Mouse (Mus musculus): ENCODE measurements around the gene Igtp. TPM values are rescaled to one million over a fixed set of nuclear protein-coding genes. Genes with fewer than 3 reads are reported as not detected.

Gene Igtp
- total and polyA plus RNA-seq, 3 experiments: 70.3 to 143 (median 107) TPM

- TF ChIP-seq ZKSCAN1 (IDR thresholded peaks at IDR 0.05; ENCODE audit: borderline replicate concordance, low read depth, low read length): no peak
- TF ChIP-seq CTCF (conservative IDR thresholded peaks at IDR 0.05 in 1 of 2, IDR thresholded peaks at IDR 0.05 in 1 of 2; ENCODE audit: low read depth in 2 of 2, low read length in 2 of 2): no peak
- no peak for TF ChIP-seq E2F4 (IDR thresholded peaks at IDR 0.05; ENCODE audit: insufficient replicate concordance, low read depth, low read length)
- peak; percentile 81 for TF ChIP-seq NELFE (IDR thresholded peaks at IDR 0.05; ENCODE audit: low read depth, low read length)
- TF ChIP-seq USF2 (conservative IDR thresholded peaks at IDR 0.05; ENCODE audit: low read depth, low read length): no peak
- TF ChIP-seq RCOR1 (conservative IDR thresholded peaks at IDR 0.05; ENCODE audit: low read depth, low read length): peak; percentile 79
- peak; percentile 76; the same call in 1 of the 2 replicates for TF ChIP-seq MXI1 (IDR thresholded peaks at IDR 0.05; ENCODE audit: low read depth, low read length)
Measured at GRCm38 (mm10) chr11:58201052-58201451, 1.7 kb downstream of the Igtp start (continued).

GRCm38 (mm10) chr11:58210321-58210886 lies 11.0 kb downstream of the Igtp start:
- Histone ChIP-seq H3K36me3 (replicated peaks in 1 of 2; ENCODE audit: control insufficient read depth in 1 of 2, insufficient read depth in 1 of 2, low read length in 1 of 2) (peaks cover 24 to 30% of the 10 kb centered on the region in 2 experiments), H3K9ac (ENCODE audit: insufficient read depth, low read depth) (peak overlapping the region; percentile 3; the same call in 1 of the 2 replicates), H3K4me3 (replicated peaks in 1 of 3; ENCODE audit: low read depth in 2 of 3, low read length in 2 of 3, poor library complexity in 1 of 3) (peak overlapping the region in 1 of 3 experiments; percentile 31), H3K27me3 (replicated peaks) (no peaks in the 10 kb centered on the region), H3K27ac (ENCODE audit: insufficient read depth, low read depth) (peak overlapping the region; percentile 92), H3K4me2 (ENCODE audit: insufficient read depth, low read depth, poor library complexity, severe bottlenecking) (peak overlapping the region; percentile 84), H3K9me3 (replicated peaks; ENCODE audit: low read length) (no peaks in the 10 kb centered on the region), H3K4me1 (ENCODE audit: control insufficient read depth in 1 of 2, insufficient read depth in 2 of 2) (peaks cover 31 to 59% of the 10 kb centered on the region in 2 experiments), H3K79me2 (replicated peaks; ENCODE audit: control insufficient read depth, extremely low read depth, insufficient read depth, poor library complexity, severe bottlenecking) (peaks cover 2% of the 10 kb centered on the region; the same call in 1 of the 2 replicates)
- 0 out of 2 replicates have a peak, but pooled peaks have one; percentile 66 for TF ChIP-seq MYC (IDR thresholded peaks at IDR 0.05; ENCODE audit: low read depth, low read length)
- TF ChIP-seq E2F4 (IDR thresholded peaks at IDR 0.05; ENCODE audit: insufficient replicate concordance, low read depth, low read length): no peak
- TF ChIP-seq KAT2A (IDR thresholded peaks at IDR 0.05; ENCODE audit: insufficient replicate concordance, low read length): 0 out of 2 replicates have a peak, but pooled peaks have one; percentile 32
- TF ChIP-seq SMC3 (IDR thresholded peaks at IDR 0.05; ENCODE audit: low read depth, low read length): no peak
- no peak for TF ChIP-seq NRF1 (IDR thresholded peaks at IDR 0.05; ENCODE audit: low read depth, low read length)
- TF ChIP-seq ZMIZ1 (IDR thresholded peaks at IDR 0.05; ENCODE audit: low read depth, low read length): 0 out of 2 replicates have a peak, but pooled peaks have one; percentile 36
- TF ChIP-seq MXI1 (IDR thresholded peaks at IDR 0.05; ENCODE audit: low read depth, low read length): no peak
- no peak; the same call in 1 of the 2 replicates for TF ChIP-seq EP300 (IDR thresholded peaks at IDR 0.05; ENCODE audit: low read length)
- TF ChIP-seq CHD1 (IDR thresholded peaks at IDR 0.05; ENCODE audit: low read depth, low read length): no peak
- TF ChIP-seq POLR2A (IDR thresholded peaks at IDR 0.05; ENCODE audit: low read depth, low read length): peak; percentile 57; the same call in 1 of the 2 replicates
- TF ChIP-seq USF1 (IDR thresholded peaks at IDR 0.05; ENCODE audit: low read depth, low read length): no peak; the same call in 1 of the 2 replicates
- peak; percentile 69 for TF ChIP-seq ELF1 (IDR thresholded peaks at IDR 0.05; ENCODE audit: low read depth, low read length)
- TF ChIP-seq JUND (conservative IDR thresholded peaks at IDR 0.05; ENCODE audit: low read depth, low read length): no peak
- no peak; the same call in 1 of the 2 replicates for TF ChIP-seq MEF2A (IDR thresholded peaks at IDR 0.05; ENCODE audit: borderline replicate concordance, low read depth, low read length)
- no peak for TF ChIP-seq TCF12 (IDR thresholded peaks at IDR 0.05; ENCODE audit: low read depth, low read length)
- 0 out of 2 replicates have a peak, but pooled peaks have one; percentile 8 for TF ChIP-seq NELFE (IDR thresholded peaks at IDR 0.05; ENCODE audit: low read depth, low read length)
- TF ChIP-seq ZKSCAN1 (IDR thresholded peaks at IDR 0.05; ENCODE audit: borderline replicate concordance, low read depth, low read length): no peak
- TF ChIP-seq RCOR1 (conservative IDR thresholded peaks at IDR 0.05; ENCODE audit: low read depth, low read length): peak; percentile 76
- TF ChIP-seq CHD2 (IDR thresholded peaks at IDR 0.05; ENCODE audit: low read length): 0 out of 2 replicates have a peak, but pooled peaks have one; percentile 22
- TF ChIP-seq UBTF (IDR thresholded peaks at IDR 0.05; ENCODE audit: low read depth, low read length): no peak
- 0 out of 2 replicates have a peak, but pooled peaks have one; percentile 46 for TF ChIP-seq HCFC1 (IDR thresholded peaks at IDR 0.05; ENCODE audit: low read depth, low read length)
- TF ChIP-seq MAZ (IDR thresholded peaks at IDR 0.05; ENCODE audit: low read depth, low read length): peak; percentile 40; the same call in 1 of the 2 replicates
- TF ChIP-seq MAFK (IDR thresholded peaks at IDR 0.05; ENCODE audit: insufficient replicate concordance, low read length): 0 out of 2 replicates have a peak, but pooled peaks have one; percentile 44
- peak; percentile 49 for TF ChIP-seq IRF4 (IDR thresholded peaks at IDR 0.05; ENCODE audit: low read depth, low read length)
- peak; percentile 52; the same call in 1 of the 2 replicates for TF ChIP-seq ETS1 (conservative IDR thresholded peaks at IDR 0.05; ENCODE audit: low read depth, low read length)
- peak; percentile 53; the same call in 1 of the 2 replicates for TF ChIP-seq MAX (IDR thresholded peaks at IDR 0.05; ENCODE audit: low read length)
- 0 out of 2 replicates have a peak, but pooled peaks have one; percentile 31 for TF ChIP-seq BHLHE40 (IDR thresholded peaks at IDR 0.05; ENCODE audit: low read depth, low read length)
- no peak for TF ChIP-seq USF2 (conservative IDR thresholded peaks at IDR 0.05; ENCODE audit: low read depth, low read length)
- in situ Hi-C loops (cut with MboI; ENCODE audit: low pct_ligation_motif_present, low pct_unique_long_range_greater_than_20kb, low sequenced_read_pairs): no loop called here
- no peak for DNase-seq (ENCODE audit: extremely low read depth)
- dilution Hi-C loops (cut with MboI; ENCODE audit: extremely low pct_ligation_motif_present, extremely low pct_unique_long_range_greater_than_20kb, low sequenced_read_pairs): no loop called here

Data from CH12.LX (cell line).